14 mouse cellular contexts compared by ENCODE assay signal in the genomic region with DNA sequence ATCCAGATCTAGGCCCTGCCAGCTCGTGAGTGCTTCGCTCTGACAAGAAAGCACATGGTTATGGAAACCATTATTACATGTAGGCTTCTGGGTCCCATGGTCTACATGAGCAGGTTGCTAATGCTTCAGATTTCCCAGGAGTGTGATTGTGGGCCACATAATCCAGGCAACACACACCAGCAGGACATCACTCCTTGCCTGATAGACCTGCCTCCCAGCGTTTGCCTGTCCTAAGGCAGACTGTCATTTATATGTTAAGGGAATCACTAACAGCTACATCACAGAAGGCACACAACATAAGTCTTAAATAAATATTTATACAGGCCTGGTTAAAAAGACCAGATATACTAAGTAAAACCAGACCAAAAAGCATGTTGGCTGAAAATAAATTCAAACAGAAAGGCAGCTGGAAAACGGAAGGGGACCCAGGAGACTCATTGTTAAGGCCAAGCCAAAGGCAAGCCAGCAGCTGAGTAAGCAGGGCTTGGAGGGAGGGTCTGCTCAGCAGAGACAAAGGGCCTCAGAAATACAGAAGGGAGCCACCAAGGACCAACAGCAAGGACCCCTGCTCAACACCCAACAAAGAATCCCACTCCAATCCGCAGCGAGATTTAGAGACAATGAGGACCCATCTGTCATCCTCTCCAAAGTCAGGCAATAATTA.
A peak's percentile ranks its signal among the peaks of the same experiment; 100 is the strongest.
DNase-seq lines count a peak whose midpoint lies in the region; ATAC-seq and TF ChIP-seq lines count a peak whose summit lies in the region.
"Had no signal": no experiment of that assay in that cellular context is flagged by ENCODE, and none has a peak within 500 bp of the region (broad histone marks: within the 10 kb centered on the region; RNA-seq: fewer than 3 reads in every experiment).

No protein-coding gene starts in this region.

- no peak overlapping the region for H3K4me3 ChIP-seq in heart, adult 2 months
- H3K4me3 ChIP-seq in forebrain, embryonic 16.5 days (replicated peaks; ENCODE audit: low read length): no peak overlapping the region
- no peak overlapping the region for H3K4me3 ChIP-seq in limb, embryonic 14.5 days (replicated peaks; ENCODE audit: low read length)
- H3K4me3 ChIP-seq in neural tube, embryonic 11.5 days (ENCODE audit: low read depth, low read length): no peak overlapping the region
- H3K4me3 ChIP-seq: heart, embryonic 12.5 days; lung, embryonic 15.5 days had no signal

- intact Hi-C loops in heart, adult 2 months (cut with DNase I): no loop called here

- H3K27me3 ChIP-seq in heart, adult 2 months (ENCODE audit: control insufficient read depth, insufficient read depth, low read length): no peaks in the 10 kb centered on the region
- no peaks in the 10 kb centered on the region for H3K27me3 ChIP-seq in forebrain, embryonic 16.5 days (replicated peaks; ENCODE audit: control insufficient read depth, insufficient read depth, low read length)
- no peaks in the 10 kb centered on the region for H3K27me3 ChIP-seq in limb, embryonic 14.5 days (ENCODE audit: control insufficient read depth, insufficient read depth, low read length)
- H3K27me3 ChIP-seq in neural tube, embryonic 11.5 days (ENCODE audit: control insufficient read depth, insufficient read depth, low read length): no peaks in the 10 kb centered on the region
- H3K27me3 ChIP-seq: heart, embryonic 12.5 days; lung, embryonic 15.5 days had no signal

- no peak for TF ChIP-seq CTCF in heart, adult 2 months (IDR thresholded peaks at IDR 0.05)

- H3K4me2 ChIP-seq in forebrain, embryonic 16.5 days (ENCODE audit: low read length): no peak overlapping the region
- H3K4me2 ChIP-seq in limb, embryonic 14.5 days (replicated peaks; ENCODE audit: low read depth, low read length, severe bottlenecking): no peak overlapping the region
- no peak overlapping the region for H3K4me2 ChIP-seq in neural tube, embryonic 11.5 days (ENCODE audit: low read depth)
- H3K4me2 ChIP-seq: heart, embryonic 12.5 days; lung, embryonic 15.5 days had no signal

- H3K9me3 ChIP-seq in forebrain, embryonic 16.5 days (ENCODE audit: control insufficient read depth, low read length): 0 out of 2 replicates have a peak, but pooled peaks cover 3% of the 10 kb centered on the region
- no peaks in the 10 kb centered on the region; the same call in 1 of the 2 replicates for H3K9me3 ChIP-seq in limb, embryonic 14.5 days (ENCODE audit: control insufficient read depth, low read length)
- no peaks in the 10 kb centered on the region for H3K9me3 ChIP-seq in neural tube, embryonic 11.5 days (ENCODE audit: control insufficient read depth, low read length)
- H3K9me3 ChIP-seq: heart, embryonic 12.5 days; lung, embryonic 15.5 days had no signal

- ATAC-seq in forebrain, embryonic 16.5 days: peak; percentile 85
- ATAC-seq in limb, embryonic 14.5 days (ENCODE audit: low FRiP score, low read depth): peak; percentile 89
- ATAC-seq in neural tube, embryonic 11.5 days (ENCODE audit: insufficient read depth, low FRiP score, low TSS enrichment): peak; percentile 93

- no peak overlapping the region for H3K9ac ChIP-seq in heart, adult 2 months (ENCODE audit: low read depth, low read length)
- H3K9ac ChIP-seq in forebrain, embryonic 16.5 days (replicated peaks; ENCODE audit: low read depth, low read length): no peak overlapping the region
- H3K9ac ChIP-seq in limb, embryonic 14.5 days (ENCODE audit: low read depth, low read length, severe bottlenecking): no peak overlapping the region
- H3K9ac ChIP-seq in neural tube, embryonic 11.5 days (ENCODE audit: low read length): no peak overlapping the region
- H3K9ac ChIP-seq: heart, embryonic 12.5 days; lung, embryonic 15.5 days had no signal

- peak; percentile 61 for DNase-seq in heart, adult 11 months
- no peak for DNase-seq in heart, adult 2 months
- DNase-seq in limb, embryonic 14.5 days (ENCODE audit: low spot score): peak; percentile 80
- peak; percentile 61 for DNase-seq in neural tube, embryonic 11.5 days (ENCODE audit: low spot score)
- no peak for DNase-seq in frontal cortex, postnatal 10 days (ENCODE audit: low spot score in 2 of 2)
- DNase-seq in kidney, postnatal 10 days: no peak
- DNase-seq in lung, adult 18-20 months: no peak
- DNase-seq: adrenal gland, postnatal 14 days; cerebellum, adult 11 months; kidney, postnatal 14 days; thymus, postnatal 36 days had no signal

- H3K79me2 ChIP-seq in heart, adult 2 months (replicated peaks; ENCODE audit: control insufficient read depth, insufficient read depth, low read length): no peaks in the 10 kb centered on the region

- no peaks in the 10 kb centered on the region for H3K4me1 ChIP-seq in heart, adult 2 months (ENCODE audit: control insufficient read depth, insufficient read depth, low read length)
- H3K4me1 ChIP-seq in forebrain, embryonic 16.5 days (replicated peaks; ENCODE audit: control insufficient read depth, insufficient read depth, low read length): 0 out of 2 replicates have a peak, but pooled peaks cover 2% of the 10 kb centered on the region
- peaks cover 10% of the 10 kb centered on the region; the same call in 1 of the 2 replicates for H3K4me1 ChIP-seq in limb, embryonic 14.5 days (ENCODE audit: control insufficient read depth, insufficient read depth, low read length)
- H3K4me1 ChIP-seq in neural tube, embryonic 11.5 days (ENCODE audit: control insufficient read depth, insufficient read depth, low read length): no peaks in the 10 kb centered on the region
- H3K4me1 ChIP-seq: heart, embryonic 12.5 days; lung, embryonic 15.5 days had no signal

- no peaks in the 10 kb centered on the region for H3K36me3 ChIP-seq in heart, adult 2 months (ENCODE audit: control insufficient read depth, insufficient read depth, low read length)
- H3K36me3 ChIP-seq in forebrain, embryonic 16.5 days (ENCODE audit: control insufficient read depth, insufficient read depth): 0 out of 2 replicates have a peak, but pooled peaks cover 2% of the 10 kb centered on the region
- H3K36me3 ChIP-seq in limb, embryonic 14.5 days (ENCODE audit: control insufficient read depth, insufficient read depth, low read length): no peaks in the 10 kb centered on the region
- H3K36me3 ChIP-seq in neural tube, embryonic 11.5 days (ENCODE audit: control insufficient read depth, insufficient read depth, low read length): no peaks in the 10 kb centered on the region
- H3K36me3 ChIP-seq: heart, embryonic 12.5 days; lung, embryonic 15.5 days had no signal

- no peak for TF ChIP-seq EP300 in heart, adult 2 months (IDR thresholded peaks at IDR 0.05; ENCODE audit: insufficient read depth, low read depth, low read length)

- WGBS in heart, adult 2 months: 69% methylated on average over 6 of the region's 6 CpGs
- WGBS in forebrain, embryonic 16.5 days: 41% methylated on average over 6 of the region's 6 CpGs
- WGBS in limb, embryonic 14.5 days: 34% methylated on average over 6 of the region's 6 CpGs
- 47% methylated on average over 6 of the region's 6 CpGs for whole genome bisulfite sequencing in neural tube, embryonic 11.5 days

- H3K27ac ChIP-seq in heart, adult 2 months: no peak overlapping the region
- H3K27ac ChIP-seq in forebrain, embryonic 16.5 days (ENCODE audit: low read length): peak overlapping the region; percentile 29
- H3K27ac ChIP-seq in limb, embryonic 14.5 days (replicated peaks; ENCODE audit: low read depth, low read length): peak overlapping the region; percentile 40; the same call in 1 of the 2 replicates
- peak overlapping the region; percentile 28 for H3K27ac ChIP-seq in neural tube, embryonic 11.5 days (ENCODE audit: low read depth, low read length)
- H3K27ac ChIP-seq: lung, embryonic 15.5 days had no signal

- no peak for TF ChIP-seq POLR2A in heart, adult 2 months (IDR thresholded peaks at IDR 0.05; ENCODE audit: insufficient read depth, low read depth, low read length)
- no peak for TF ChIP-seq POLR2A in limb, embryonic 14.5 days (IDR thresholded peaks at IDR 0.05; ENCODE audit: borderline replicate concordance, extremely low read depth, insufficient read depth, insufficient read length)

Comparison
In these comparisons a context has a peak if more than half of its experiments do, and no peak if none do; other contexts are left out.
1. DNase-seq: peak in heart, adult 11 months (single experiment), limb, embryonic 14.5 days (single experiment) and neural tube, embryonic 11.5 days (single experiment); none in heart, adult 2 months (0 of 2), frontal cortex, postnatal 10 days (0 of 2), kidney, postnatal 10 days (single experiment) and lung, adult 18-20 months (0 of 2).
2. Peak in every context shown above with its lines, with median percentiles within 50 percentile points of each other: ATAC-seq.